Mouse (Mus musculus) hindbrain, postnatal 0 days (tissue): Measurements from ENCODE around the gene 1700067K01Rik. TPM values are rescaled to one million over a fixed set of nuclear protein-coding genes. Genes with fewer than 3 reads are reported as not detected.

Experiments used
- ATAC-seq: fragments of 200-750 bp; cut with Nextera tagmentation; 2 replicates; pipeline ENCODE4 v1.8.0; 2017; ENCODE audit warnings: mild to moderate bottlenecking, moderate TSS enrichment, moderate library complexity
- DNase-seq: peaks from one replicate; pipeline ENCODE4 v3.0.0-alpha.2; 2015; ENCODE audit warnings: low spot score
- H3K27ac ChIP-seq: fragments of 300-500 bp; sonication (generic); 2 replicates; pipeline ENCODE4 v1.5.1; 2014; ENCODE audit warnings: mild to moderate bottlenecking
- H3K27me3 ChIP-seq: fragments of 300-500 bp; sonication (generic); 2 replicates; pipeline ENCODE4 v1.6.1; 2014; ENCODE audit warnings: low read length, mixed read lengths; ENCODE audit not compliant: insufficient read depth
- H3K36me3 ChIP-seq: fragments of 300-500 bp; sonication (generic); 2 replicates; pipeline ENCODE4 v1.6.1; 2014; ENCODE audit warnings: low read length, mixed read lengths; ENCODE audit not compliant: insufficient read depth
- H3K4me1 ChIP-seq: fragments of 300-500 bp; sonication (generic); 2 replicates; pipeline ENCODE4 v1.6.1; 2014; ENCODE audit warnings: antibody characterized with exemption, low read length, mixed read lengths; ENCODE audit not compliant: insufficient read depth
- H3K4me2 ChIP-seq: fragments of 300-500 bp; sonication (generic); 2 replicates; pipeline ENCODE4 v1.6.1; 2014; ENCODE audit warnings: low read depth, mild to moderate bottlenecking, low read length, moderate library complexity, mixed read lengths
- H3K4me3 ChIP-seq: fragments of 300-500 bp; sonication (generic); 2 replicates; pipeline ENCODE4 v1.5.1; 2014; ENCODE audit warnings: low read length
- H3K9ac ChIP-seq: fragments of 300-500 bp; sonication (generic); replicated peaks from 2 replicates; pipeline ENCODE4 v1.6.1; 2014; ENCODE audit warnings: mild to moderate bottlenecking, low read length, moderate library complexity, mixed read lengths
- H3K9me3 ChIP-seq: fragments of 300-500 bp; sonication (generic); 2 replicates; pipeline ENCODE4 v1.6.1; 2016; ENCODE audit warnings: low read length, mixed read lengths
- CTCF ChIP-seq: IDR thresholded peaks from 2 replicates; pipeline ENCODE4 v1.5.1; 2016; ENCODE audit warnings: antibody characterized with exemption, control low read depth, low read depth
- WGBS: fragments of 180-500 bp; shearing (Covaris S2); extraction: QIAGEN DNeasy Blood & Tissue Kit; methylation state at CpG from one replicate; pipeline ENCODE4 v1.1.7; 2014; 5-methylcytosine and 5-hydroxymethylcytosine counted together
- polyA plus RNA-seq: library from polyadenylated mRNA; unstranded; fragments of >200 nt; fragmentation: Nextera tagmentation; extraction: Ambion mirVana; gene quantifications from 2 replicates; pipeline ENCODE4 v1.2.1, GENCODE M21; 2015
- total RNA-seq: library from RNA; depleted of rRNA; stranded (reverse); fragments of >200 nt; gene quantifications from 2 replicates; pipeline ENCODE4 v1.2.3, GENCODE M21; 2014

1700067K01Rik gene
- total and polyA plus RNA-seq, 2 experiments from 2014 or later: 0.51 TPM; not detected in 1

- H3K36me3 ChIP-seq: peaks cover 8% of the 10 kb centered on the region
- no peak overlapping the region for H3K9ac ChIP-seq
- DNase-seq (no peak), ATAC-seq (no peak)
- H3K27ac ChIP-seq: no peak overlapping the region
- 83% methylated on average over 4 of the region's 4 CpGs for WGBS
- no peak overlapping the region for H3K4me2 ChIP-seq
- H3K4me1 ChIP-seq: peaks cover 24% of the 10 kb centered on the region
- TF ChIP-seq CTCF: peak; percentile 38; the same call in 1 of the 2 replicates
- no peaks in the 10 kb centered on the region for H3K27me3 ChIP-seq
- no peaks in the 10 kb centered on the region for H3K9me3 ChIP-seq
- H3K4me3 ChIP-seq: no peak overlapping the region
Observed at GRCm38 (mm10) chr8:83976101-83976630, 25.1 kb upstream of the 1700067K01Rik start.

DNA sequence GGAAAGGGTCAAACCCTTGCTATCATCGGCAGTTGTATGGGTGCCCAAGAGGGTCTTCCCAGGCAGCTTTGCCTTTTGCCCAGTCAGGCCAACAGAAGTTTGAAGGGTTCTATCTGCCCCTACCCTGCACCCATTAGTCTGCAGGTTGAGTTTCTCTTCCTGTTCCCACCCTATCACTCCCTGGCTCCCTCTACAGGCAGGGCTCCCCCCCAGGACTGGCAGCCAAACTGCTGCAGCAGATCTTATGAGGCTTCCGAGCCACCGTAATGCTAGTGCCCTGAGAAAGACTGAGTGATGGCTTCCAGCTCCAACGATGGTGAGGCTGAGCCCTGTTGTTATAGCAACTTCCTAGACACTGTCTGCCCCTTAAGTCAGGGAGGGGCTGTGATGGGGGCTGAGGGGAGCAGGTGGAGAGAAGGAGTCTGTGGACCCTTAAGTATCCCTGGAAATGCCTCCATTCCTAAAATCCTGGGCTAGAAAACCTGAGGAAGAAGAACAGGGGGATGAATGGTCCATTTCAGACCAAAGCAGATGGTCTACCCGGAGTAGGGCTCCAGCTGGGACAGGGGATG, 24.4 kb upstream of the 1700067K01Rik start:
- H3K4me1 ChIP-seq: peaks cover 20% of the 10 kb centered on the region
- 0 out of 2 replicates have a peak overlapping the region, but pooled peaks have one; percentile 9 for H3K9ac ChIP-seq
- WGBS: 69% methylated on average over 5 of the region's 5 CpGs

GRCm38 (mm10) chr8:83977646-83978045, 23.7 kb upstream of the 1700067K01Rik start:
- no peak for DNase-seq
- 47% methylated on average over 6 of the region's 6 CpGs for WGBS
- Histone ChIP-seq H3K9ac (0 out of 2 replicates have a peak overlapping the region, but pooled peaks have one; percentile 9), H3K27ac (no peak overlapping the region), H3K4me2 (peak overlapping the region; percentile 10; the same call in 1 of the 2 replicates), H3K9me3 (no peaks in the 10 kb centered on the region), H3K4me1 (peaks cover 19% of the 10 kb centered on the region), H3K27me3 (no peaks in the 10 kb centered on the region), H3K4me3 (no peak overlapping the region), H3K36me3 (peaks cover 19% of the 10 kb centered on the region)
- TF ChIP-seq CTCF: no peak
- no peak for ATAC-seq

More for the DNA sequence above, 24.4 kb upstream of the 1700067K01Rik start:
- no peak overlapping the region for H3K27ac ChIP-seq
- H3K36me3 ChIP-seq: peaks cover 15% of the 10 kb centered on the region
- H3K27me3 ChIP-seq: no peaks in the 10 kb centered on the region
- TF ChIP-seq CTCF: no peak; the same call in 1 of the 2 replicates
- DNase-seq (no peak), ATAC-seq (no peak)
- no peak overlapping the region for H3K4me3 ChIP-seq
- no peak overlapping the region for H3K4me2 ChIP-seq
- no peaks in the 10 kb centered on the region for H3K9me3 ChIP-seq

- Histone ChIP-seq H3K9me3 (no peaks in the 10 kb centered on the region), H3K4me1 (peaks cover 19% of the 10 kb centered on the region), H3K4me2 (no peak overlapping the region), H3K27ac (no peak overlapping the region), H3K4me3 (no peak overlapping the region), H3K27me3 (no peaks in the 10 kb centered on the region), H3K36me3 (peaks cover 19% of the 10 kb centered on the region), H3K9ac (no peak overlapping the region)
- no peak for TF ChIP-seq CTCF
- ATAC-seq (no peak), DNase-seq (no peak)
- 69% methylated on average over 9 of the region's 9 CpGs for WGBS
Observed at GRCm38 (mm10) chr8:83978200-83978599, 23.1 kb upstream of the 1700067K01Rik start.

DNA sequence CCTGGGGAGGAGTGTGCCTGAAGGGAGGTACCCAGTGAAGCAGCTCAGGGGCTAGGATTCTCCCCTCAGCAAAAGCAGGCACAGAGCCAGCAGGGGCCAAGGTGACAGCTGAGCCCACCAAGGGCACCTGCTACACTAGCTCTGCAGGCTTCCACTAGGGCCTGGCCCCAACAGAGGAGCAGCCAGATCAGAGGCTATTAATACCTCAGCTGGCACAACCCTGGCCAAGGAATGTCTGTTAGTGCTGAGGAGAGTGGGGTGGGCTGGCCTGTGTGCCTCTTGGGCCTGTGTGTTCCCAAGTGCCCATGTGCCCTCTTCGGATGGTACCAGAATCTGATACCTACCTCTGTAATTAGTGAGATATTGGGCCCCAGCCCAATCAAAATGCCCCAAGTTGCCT, 21.1 kb upstream of the 1700067K01Rik start:
- 63% methylated on average over 1 of the region's 1 CpGs for WGBS

GRCm38 (mm10) chr8:83980845-83981244, 20.5 kb upstream of the 1700067K01Rik start:
- H3K27ac ChIP-seq: no peak overlapping the region
- no peak for TF ChIP-seq CTCF
- no peak overlapping the region for H3K4me2 ChIP-seq
- H3K36me3 ChIP-seq: peaks cover 37% of the 10 kb centered on the region
- no peaks in the 10 kb centered on the region for H3K27me3 ChIP-seq
- H3K4me1 ChIP-seq: peaks cover 6% of the 10 kb centered on the region; the same call in 1 of the 2 replicates
- WGBS: 65% methylated on average over 8 of the region's 8 CpGs
- no peak overlapping the region for H3K4me3 ChIP-seq
- no peaks in the 10 kb centered on the region for H3K9me3 ChIP-seq
- H3K9ac ChIP-seq: no peak overlapping the region
- DNase-seq (no peak), ATAC-seq (no peak)

More for the DNA sequence above, 21.1 kb upstream of the 1700067K01Rik start:
- H3K27ac ChIP-seq: no peak overlapping the region
- peaks cover 6% of the 10 kb centered on the region; the same call in 1 of the 2 replicates for H3K4me1 ChIP-seq
- no peak overlapping the region for H3K4me3 ChIP-seq
- DNase-seq (no peak), ATAC-seq (no peak)
- TF ChIP-seq CTCF: no peak
- H3K4me2 ChIP-seq: no peak overlapping the region
- H3K36me3 ChIP-seq: peaks cover 34% of the 10 kb centered on the region
- H3K9me3 ChIP-seq: no peaks in the 10 kb centered on the region
- H3K27me3 ChIP-seq: no peaks in the 10 kb centered on the region
- no peak overlapping the region for H3K9ac ChIP-seq

DNA sequence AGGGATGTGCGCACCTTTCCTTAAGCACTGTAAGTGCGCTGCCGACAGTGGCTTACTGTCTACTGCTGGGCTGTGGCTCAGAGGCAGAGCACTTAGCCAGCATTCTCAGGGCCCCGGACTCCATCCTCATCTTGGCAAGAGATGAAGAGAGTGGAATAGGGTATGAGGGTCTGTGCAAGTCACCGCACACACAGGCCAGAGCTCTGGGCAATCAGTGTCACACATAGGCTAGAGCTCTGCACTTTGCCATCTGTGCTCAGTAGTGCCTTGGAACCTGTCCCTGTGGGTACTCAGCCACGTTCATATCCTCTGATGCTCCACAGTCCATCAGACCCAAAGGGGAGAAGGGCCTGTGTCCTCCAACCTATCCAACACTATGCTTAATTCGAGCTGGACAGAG, 19.8 kb upstream of the 1700067K01Rik start:
- H3K27me3 ChIP-seq: no peaks in the 10 kb centered on the region
- DNase-seq (no peak), ATAC-seq (no peak)
- no peaks in the 10 kb centered on the region for H3K9me3 ChIP-seq
- H3K27ac ChIP-seq: no peak overlapping the region
- H3K4me3 ChIP-seq: no peak overlapping the region
- 90% methylated on average over 7 of the region's 7 CpGs for WGBS
- TF ChIP-seq CTCF: no peak
- H3K4me2 ChIP-seq: no peak overlapping the region
- H3K4me1 ChIP-seq: peaks cover 6% of the 10 kb centered on the region; the same call in 1 of the 2 replicates
- peaks cover 44% of the 10 kb centered on the region for H3K36me3 ChIP-seq
- no peak overlapping the region for H3K9ac ChIP-seq
